Mouse (Mus musculus) thymus, adult 18-20 months (tissue): ENCODE measurements at regions not wholly inside any gene's neighbourhood (a gene's known extent, or its start where the extent isn't known, plus 50 kb on each side); places are given as distances from the start of the nearest gene placed in this dataset.

ENCODE experiments used
- DNase-seq, 2 experiments: peaks; one replicate each; pipeline ENCODE4 v3.0.0; 2022; ENCODE audit warnings: mixed read lengths in 2 of 2

DNA sequence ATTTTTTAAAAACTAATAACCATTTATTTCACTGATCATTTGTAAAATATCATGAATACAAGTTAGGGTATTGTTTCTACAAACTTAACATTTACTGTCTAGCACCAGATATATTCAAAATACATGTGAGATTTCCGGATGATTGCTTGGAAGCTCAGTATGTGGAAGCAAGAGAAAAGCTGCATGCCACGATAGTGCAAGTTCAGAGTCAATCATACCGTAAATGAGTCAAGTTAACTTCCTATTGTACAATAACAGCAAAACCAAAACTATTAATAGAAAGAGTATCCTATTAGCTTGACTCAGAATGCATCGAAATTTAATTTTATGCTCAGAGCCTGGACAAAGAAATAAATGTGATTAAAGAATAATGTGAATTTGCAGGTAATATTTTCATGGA is 1284.6 kb upstream of the Cited2 start:
- DNase-seq, result no peak

DNA sequence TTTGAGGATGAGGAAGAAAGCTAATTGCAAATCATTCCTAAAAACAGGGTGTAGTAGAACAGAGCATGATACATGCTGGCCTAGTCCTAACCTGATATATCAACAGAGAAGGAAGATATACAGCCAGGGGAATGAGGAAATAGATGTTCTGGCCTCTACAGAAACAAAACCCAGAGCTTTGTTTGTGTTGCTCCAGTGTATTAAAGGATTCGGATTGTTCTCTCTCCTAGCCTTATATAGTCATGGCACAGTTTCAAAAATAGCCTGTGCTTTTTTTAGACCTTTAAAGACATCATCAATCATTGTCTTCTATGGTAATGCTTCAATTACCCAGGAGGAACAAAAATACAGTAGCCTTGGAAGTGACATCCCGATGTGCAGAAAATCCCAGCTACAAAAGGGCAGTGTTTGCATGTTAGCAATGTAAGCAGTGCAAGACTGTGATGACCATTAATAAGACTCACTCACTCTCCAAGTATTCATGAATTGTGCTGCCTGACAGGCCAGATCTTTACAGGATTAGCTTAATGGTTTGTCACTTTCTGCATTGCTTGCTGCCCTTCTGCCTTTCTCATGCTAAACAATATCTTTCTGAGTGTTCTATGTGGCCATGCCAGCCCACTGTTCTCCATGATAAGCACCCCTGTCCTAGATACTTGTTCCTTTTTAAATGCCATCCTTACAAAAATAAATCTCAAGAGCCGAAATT is 1281.9 kb upstream of the Cited2 start:
- DNase-seq, result no peak

DNA sequence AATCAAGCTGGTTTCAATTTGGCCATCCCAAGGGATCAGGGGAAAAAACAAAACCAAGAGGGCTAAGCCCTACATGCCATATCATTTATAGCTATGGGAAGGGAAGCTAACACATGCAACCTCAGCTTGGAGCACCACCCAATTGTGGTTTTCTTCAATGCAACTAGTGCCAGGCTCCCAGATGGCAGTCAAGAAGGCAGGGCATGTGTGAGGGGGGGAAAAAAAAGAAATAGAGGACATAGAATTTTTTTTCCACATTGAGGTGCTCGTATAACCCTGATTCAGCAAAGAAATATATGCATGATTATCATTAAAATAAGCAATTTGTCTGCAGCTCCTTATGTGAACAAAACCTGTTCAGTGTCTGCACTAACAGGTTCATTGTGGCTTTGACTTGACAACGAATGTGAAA is 1281.4 kb upstream of the Cited2 start:
- DNase-seq, result no peak

DNA sequence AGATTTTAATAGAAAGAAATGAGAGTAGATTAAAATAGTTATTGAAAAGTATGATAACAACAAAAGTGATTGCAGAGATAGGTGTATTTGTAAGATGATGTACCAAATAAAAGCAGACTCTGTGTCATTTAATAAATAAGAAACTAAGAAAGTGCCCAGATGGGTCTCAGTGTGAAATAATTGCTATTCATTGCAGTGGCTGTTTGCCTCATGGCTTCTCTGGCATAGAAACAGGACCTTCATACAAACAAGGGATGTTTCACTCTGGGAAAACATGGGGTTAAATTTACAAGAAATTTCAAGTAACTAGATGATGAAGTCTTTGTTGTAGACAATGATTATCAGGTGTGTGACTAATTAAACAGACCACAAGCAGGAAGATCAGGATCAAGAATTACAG is 1279.1 kb upstream of the Cited2 start:
- no peak for DNase-seq

DNA sequence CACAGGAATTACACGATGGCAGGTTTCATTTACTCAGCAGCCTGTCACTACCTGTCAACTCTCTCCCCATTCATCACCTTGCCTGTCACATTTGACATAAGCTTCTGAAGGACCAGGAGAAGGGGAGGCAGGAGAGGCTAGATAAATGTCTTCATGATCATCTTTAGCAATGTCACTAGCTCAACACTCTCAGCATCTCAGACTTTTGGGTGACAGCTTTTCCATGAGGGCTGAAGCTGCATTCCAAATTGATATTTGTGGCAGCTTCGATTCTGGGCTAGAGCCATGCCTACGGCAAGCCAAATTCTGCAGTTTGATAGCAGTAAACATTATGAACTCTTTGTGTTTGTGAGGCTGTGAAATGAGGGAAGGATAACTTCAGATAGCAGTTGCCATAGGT is 1255.1 kb upstream of the Cited2 start:
- DNase-seq, result no peak

DNA sequence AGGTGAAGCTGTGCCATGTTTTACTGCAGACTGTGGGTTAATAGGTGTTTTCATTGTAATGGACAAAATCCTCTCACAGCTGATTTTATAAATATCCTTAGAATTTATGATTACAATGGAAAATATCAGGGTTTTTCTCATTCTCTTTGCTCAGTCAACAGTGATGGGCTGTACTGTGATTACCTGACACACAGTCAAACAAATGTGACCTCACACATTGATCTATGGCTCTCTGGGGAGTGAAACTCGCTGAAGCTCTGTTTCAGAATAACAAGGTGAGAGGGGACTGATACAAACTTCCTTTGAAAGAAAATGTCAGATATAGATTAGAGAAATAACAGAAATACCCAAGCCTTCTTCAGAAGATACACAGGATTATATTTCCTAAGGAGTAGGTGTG is 1253.3 kb upstream of the Cited2 start:
- no peak for DNase-seq

DNA sequence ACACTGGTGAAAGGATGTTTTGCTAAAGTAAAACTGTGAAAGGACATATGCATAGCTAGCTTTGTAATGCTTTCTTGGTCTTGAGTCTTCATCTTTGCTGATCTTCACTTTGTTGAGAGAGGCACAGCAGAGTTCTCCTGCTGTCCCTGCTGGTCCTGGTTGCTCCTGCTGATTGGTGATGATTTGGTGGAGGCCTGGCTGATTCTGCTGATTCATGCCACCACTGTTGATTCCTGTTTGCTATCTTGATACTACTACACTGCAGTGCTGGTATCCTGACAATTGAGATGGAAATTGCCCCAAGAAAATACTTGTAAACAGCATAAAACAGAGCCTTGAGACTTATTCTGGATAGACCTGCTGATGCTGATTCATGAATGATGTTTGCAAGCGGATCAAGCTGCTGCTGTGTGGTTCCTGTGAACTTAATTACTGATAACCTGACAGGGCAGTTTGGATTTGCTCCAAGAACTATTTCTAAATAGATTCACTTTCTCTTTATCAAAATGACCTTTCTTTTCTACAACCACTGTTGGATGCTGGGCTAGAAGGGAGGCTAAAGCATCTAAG is 1249.0 kb upstream of the Cited2 start:
- no peak for DNase-seq

DNA sequence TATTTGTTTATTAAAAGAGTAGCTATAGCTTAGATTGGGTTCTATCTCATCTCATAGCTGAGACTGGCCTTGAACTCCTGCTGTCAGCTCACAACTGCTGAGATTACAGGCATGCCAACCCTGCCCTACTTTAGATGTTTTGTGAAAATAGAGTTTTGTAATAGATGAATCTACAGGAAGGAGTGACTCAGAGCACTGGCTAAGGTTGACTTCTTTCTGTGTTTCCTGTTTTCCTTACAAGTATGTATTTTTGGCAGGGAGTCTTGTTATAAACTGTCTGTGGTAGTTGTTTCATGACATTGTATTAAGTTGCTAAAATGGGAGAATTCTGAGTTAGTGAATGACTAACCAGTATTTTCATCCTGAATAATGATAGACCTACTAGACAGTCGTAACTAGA is 1224.4 kb upstream of the Cited2 start:
- no peak for DNase-seq

DNA sequence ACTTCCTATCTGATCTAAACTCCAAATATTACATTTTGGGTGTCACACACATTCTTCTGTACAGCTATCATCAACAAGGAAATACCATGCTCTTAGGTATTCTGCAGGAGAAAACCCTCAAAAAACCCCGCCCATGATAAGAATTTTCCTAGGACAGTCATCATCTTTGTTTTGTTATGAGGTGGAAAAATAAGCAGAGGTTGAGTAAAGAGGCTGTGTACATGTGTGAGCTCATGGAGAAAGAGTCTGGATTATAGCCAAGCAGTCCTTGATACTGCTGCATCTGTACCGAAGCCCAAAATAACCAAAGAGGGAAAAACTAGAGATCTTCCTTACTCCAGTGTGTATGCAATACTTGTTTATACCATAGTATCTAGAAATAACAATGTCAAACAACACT is 1215.3 kb upstream of the Cited2 start:
- DNase-seq, result no peak

DNA sequence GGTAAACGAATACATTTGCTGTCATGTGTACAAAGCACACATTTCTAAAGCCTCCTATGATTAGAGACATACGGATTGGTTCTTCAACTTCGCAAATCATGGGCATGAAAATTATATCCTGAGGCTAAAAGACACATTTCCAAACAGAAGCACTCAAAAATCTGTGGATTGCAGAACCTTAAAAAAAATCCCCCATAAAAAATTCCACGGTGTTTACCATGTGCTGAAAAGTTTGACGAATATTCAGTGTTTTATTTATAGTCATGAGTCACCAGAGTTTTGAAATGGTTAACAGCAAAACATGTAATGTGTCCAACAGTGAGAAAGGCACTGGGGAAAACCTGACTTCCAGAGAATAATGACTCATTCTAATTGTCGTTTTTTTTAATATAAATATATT is 1214.9 kb upstream of the Cited2 start:
- DNase-seq, result no peak

DNA sequence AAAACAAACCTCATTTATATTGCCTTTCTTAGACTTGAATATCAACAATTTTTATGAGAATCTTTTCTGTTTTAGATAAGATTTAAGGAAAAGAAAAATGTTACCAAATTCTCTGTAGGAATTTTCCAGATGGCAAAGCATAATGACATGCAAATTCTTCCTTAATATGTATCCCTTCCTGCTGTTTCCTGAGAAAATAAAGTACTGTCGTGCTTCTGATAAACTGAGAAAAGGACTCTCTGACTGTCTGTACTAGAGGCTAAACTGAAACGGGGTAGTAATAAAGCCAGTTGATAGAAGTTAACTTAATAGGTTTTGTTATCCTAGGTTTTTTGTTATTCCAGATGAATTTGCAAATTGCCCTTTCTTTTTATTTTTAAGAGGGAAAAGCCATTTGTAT is 1208.4 kb upstream of the Cited2 start:
- DNase-seq, result no peak

DNA sequence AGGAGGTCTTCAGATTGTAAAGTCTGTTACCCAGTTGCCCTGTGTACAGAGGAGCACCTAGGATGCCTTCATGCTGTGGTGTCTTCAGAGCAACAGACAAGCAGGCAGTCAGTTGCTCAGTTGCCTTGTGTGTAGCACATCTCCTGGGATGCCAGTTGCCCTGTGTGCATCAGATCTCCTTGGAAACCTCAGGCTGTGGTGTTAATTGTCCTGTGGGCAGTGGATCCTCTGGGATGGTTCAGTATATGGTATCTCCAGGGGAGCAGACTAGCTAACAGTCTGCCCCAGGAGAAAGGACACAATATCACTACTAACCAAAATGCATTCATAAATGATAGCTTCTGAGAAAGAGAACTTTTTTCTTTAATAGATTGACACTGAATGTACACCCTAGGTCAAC is 1201.1 kb upstream of the Cited2 start:
- DNase-seq, result no peak

DNA sequence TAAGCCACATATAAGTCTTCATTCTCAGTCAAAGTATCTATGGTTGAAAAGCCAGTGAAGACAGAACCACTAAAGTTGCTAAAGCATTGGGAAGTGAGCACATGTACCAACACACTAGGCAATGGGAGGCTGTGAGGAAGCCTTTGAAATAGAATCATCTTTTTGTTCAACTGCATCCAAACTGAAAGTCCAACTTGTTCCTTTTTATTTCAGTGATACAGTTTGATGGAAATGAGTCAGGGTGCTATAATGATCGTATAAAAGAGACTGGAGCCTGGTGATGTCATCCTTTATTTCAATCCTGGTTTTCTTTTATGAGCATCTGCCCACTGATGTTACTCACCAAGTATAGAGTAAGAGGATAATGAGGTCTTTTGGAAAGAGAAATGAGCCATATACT is 1198.9 kb upstream of the Cited2 start:
- DNase-seq, result no peak

DNA sequence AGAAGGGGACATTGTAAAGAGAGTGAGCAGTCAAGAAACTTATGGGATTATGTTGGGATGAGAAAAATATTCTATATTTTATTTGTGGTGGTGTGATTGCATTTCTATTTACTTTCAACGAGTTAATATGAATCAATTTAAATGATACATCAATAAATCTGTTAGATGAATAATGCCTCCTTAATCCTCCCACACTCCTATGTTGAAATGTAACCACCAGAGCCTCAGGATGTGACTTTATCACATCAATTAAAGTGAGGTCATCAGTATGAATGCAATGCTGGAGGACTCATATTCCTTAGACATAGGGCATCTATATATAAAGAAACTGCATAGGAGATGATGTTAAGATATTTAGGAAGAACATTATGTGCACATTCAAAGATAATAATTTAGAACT is 1195.3 kb upstream of the Cited2 start:
- no peak for DNase-seq

DNA sequence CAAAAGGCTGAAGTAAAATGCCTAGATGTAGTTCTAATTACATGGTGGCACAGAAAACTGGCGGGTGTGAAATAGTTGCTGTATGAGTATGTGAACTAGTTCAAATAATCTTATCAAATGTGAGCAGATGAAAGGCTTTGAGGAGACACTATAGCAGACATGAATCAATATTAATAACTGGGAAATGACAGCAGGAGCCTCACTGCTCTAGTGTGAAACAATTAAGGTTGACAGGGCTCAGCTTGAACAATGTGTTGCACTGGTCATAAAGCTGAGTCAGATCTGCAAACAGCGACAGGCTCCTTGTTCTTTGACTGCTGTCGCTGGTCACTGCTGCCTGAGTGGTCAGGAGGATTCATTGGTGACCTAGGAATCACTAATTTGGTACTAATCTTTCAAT is 1185.4 kb upstream of the Cited2 start:
- no peak for DNase-seq

DNA sequence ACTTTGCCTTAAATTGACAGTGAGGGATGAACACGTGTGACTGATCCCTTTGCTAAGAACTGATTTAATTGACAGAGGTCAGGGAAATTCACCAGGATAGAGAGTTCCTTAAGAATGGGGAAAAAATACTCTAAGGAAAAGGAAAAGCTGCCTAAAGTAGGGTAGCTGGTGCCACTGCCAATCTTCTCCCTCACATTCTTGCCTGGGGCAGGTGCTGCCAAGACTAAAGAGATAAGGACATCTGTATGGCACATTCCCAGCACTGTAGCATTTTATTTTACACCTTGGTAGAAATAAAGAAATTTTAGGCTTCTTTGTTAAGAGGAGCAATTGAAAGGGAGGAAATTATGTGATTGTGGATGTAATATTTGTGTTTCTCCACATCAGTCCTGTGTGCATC is 1184.6 kb upstream of the Cited2 start:
- no peak for DNase-seq

DNA sequence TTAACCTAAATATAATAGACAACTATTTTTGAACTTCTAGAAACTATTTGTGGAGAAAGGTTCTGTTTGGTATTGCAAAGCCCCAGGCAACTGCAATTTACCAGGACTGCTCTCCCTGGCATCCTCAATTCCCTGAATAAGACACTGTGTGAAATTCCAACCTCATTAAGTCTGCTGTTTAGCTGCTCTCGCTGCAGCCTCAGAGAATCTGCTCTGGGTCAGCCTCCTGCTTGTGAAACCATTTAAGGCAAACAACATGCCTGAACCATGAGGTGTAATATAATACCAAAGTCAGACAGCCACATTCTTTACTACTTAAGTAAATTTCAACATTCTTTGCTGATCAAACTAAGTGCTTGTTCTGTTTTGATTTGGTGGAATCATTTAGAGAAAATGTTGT is 1177.6 kb upstream of the Cited2 start:
- DNase-seq, result no peak

DNA sequence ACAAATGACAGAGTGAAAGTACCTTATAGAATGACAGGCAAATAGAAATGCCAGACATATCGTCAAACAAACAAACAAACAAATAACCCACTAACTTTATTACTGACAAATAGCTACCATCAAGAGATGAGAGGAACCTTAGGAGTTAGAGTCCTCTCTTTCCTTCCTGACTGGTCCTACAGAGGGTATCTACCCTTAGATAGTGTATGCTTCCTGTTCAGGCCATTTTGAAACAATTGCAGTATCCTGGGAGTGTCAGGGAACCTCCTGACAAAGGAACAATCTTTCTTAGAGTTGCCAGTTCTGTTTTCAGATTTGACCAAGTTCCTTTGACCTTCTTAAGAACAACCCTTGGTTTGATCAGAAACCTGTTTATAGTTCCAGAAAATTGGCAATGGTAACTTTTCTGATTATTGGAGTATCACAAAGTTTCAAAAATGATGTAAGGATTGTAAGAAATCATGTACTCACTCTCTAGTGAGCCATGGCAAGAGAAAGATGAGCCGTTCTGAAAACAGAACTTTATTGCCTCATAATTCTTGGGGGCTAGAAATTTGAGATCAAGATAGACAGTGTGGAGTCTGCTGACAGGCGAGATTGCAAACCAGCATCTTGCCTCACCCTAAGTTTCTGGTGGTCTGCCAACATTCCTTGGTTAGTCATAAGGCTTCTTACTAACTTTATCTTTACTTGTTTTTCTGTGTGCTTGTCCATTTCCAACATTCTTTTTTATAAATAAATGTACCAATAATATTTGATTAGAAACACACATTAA is 1170.0 kb upstream of the Cited2 start:
- DNase-seq, result no peak

DNA sequence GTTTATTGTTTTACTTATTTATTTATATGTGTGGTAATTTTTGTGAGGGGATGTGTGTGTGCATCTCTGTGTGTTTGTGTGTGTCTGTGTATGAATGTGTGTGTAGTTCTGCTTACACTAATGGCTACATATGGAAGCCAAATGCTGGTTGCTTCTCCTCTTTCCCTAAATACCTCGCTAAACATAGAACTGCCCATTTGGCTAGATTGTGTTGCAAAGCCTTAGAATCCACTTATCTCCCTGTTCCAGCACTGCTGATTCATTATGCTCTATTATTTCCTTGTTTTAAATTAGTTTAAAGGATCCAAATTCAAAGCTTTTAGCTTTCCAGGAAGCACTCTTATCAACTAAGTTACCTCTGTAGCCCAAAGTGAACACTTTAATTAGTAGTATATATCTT is 1148.5 kb upstream of the Cited2 start:
- DNase-seq, result no peak

DNA sequence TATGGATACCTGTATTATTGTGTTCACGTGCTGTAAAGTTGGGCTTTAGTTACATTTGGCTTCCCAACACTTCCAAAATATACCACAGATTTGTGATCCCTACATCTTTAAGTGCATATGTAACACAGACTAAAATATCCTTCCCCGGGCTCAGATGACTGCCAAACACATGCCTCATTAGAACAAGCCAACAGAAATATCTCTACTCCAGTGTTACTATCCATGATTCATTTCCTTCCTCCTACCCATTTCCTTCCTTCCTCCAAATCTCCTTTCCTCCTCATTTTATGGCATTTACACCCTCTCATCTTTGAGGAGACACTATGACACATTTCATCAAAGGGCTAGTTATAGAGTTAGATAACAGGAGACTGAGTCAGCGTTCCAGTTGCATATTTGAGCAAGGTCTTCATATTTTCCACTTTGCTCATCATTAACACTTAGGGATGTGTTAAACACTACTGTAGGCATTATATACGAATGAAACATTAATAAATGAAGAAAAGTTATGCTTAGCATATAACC is 1144.4 kb upstream of the Cited2 start:
- DNase-seq, result no peak

DNA sequence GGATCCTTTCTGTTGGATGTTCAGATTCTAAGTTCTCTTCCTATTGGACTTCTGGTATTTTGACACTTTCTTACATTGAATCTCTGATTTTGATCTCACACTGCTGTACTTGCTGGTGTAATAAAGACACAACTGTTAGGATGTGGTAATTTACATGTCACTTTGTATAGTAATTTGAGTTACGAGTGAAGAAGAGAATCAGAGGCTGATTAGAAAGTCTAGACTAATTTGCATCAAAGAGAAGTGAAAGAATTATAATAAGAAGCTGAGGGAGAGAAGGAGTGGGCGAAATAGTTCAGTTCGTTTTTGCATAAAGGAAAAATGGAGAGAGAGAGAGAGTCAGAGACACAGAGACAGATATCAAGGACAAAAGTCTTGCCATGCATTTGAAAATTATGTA is 1142.8 kb upstream of the Cited2 start:
- DNase-seq, result no peak

DNA sequence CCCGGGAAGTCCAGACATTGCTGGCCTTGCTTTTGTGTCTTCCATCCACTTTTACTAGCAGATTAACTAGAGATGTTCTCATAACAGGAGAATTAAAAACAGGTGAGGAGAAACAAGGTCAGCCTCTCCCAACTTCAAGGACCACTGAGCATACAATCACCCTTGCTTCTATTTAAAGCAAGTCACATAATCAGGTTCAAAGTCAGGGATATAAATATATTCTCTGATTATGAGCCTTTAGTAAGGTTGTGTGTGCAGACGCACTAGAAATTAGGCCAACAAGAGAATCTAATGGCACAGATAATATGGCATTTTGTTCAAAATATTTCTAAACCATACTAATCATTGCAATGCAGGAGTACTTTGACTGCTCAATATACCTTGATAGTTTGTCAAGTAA is 1134.2 kb upstream of the Cited2 start:
- DNase-seq, result no peak

DNA sequence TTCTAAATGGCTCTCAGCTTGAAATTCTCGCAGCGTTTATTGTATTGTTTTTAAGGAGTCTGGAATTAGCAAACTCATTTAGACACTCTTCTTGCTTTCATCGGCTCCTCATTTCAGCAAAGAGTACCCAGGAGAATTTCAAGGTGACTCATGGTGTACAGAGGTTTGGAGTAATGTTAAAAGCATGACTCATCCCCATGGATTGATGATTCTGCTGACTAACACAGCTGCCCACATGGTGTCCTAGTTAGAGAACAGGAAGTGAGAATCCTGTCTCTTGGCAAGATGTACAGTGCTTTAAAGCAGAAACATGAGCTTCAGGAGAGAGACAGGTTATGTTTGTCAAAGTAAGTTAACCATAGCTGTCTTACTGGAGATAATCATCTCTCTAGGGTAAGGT is 1133.6 kb upstream of the Cited2 start:
- DNase-seq, result no peak

DNA sequence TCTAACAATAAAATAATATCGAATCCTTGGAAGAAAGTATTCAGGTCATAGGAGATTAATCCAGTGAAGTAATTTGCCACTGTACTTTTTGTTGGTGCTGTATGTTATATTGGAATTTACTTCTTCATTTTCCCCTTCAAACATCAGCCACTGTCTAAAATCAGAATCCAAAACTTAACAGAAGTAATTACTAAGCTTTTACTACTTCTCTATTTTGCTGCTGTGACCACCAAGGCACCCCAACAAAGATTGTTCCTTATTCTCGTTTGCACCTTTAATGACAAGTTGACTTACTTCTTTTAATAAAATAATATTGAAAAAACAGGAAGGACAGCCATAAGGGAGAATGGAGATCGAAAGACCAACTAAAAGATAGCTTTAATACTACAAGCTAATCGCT is 1130.1 kb upstream of the Cited2 start:
- DNase-seq, result no peak
